Mouse (Mus musculus): ENCODE measurements at regions not wholly inside any gene's neighbourhood (a gene's known extent, or its start where the extent isn't known, plus 50 kb on each side); places are given as distances from the start of the nearest gene placed in this dataset.

GRCm38 (mm10) chr1:154113291-154114050 lies 87.5 kb upstream of the Zfp648 start:
- TF ChIP-seq CTCF (IDR thresholded peaks at IDR 0.05; ENCODE audit: insufficient read depth, low read length) (no peak), POLR2A (IDR thresholded peaks at IDR 0.05; ENCODE audit: borderline replicate concordance, extremely low read depth, low read depth, low read length) (no peak)
